Comparison of ENCODE assay signal across 27 mouse cellular contexts in the genomic region with DNA sequence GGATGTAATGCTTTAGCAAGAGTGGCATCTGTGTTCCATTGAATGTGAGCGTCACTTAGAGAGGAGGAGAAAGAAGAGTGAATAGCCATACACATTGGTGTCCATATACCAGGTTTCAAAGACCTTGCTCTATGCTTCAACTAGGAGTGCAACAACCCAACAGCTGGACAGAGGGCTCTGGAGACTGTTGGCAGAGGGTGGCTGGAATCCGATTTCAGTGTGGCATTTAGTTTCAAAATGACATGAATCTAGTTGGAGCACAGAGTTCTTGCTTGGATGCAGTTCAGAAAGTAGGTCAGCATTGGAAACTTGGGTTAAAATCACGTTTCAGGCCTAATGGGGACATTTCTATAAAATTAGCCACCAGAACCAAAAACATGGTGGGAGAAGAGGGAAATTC. TPM values are rescaled to one million over a fixed set of nuclear protein-coding genes. Genes with fewer than 3 reads are reported as not detected.
"Had no signal": no experiment of that assay in that cellular context is flagged by ENCODE, and none has a peak within 500 bp of the region (broad histone marks: within the 10 kb centered on the region; RNA-seq: fewer than 3 reads in every experiment).

No protein-coding gene starts in this region.

- H3K27ac ChIP-seq: heart, embryonic 10.5 days; hindbrain, embryonic 10.5 days; hindbrain, embryonic 13.5 days; hindbrain, embryonic 15.5 days; hindbrain, postnatal 0 days; kidney, embryonic 15.5 days; kidney, postnatal 0 days; limb, embryonic 13.5 days; limb, embryonic 15.5 days; liver, embryonic 12.5 days; liver, embryonic 14.5 days had no signal

- H3K4me3 ChIP-seq: heart, embryonic 10.5 days; heart, embryonic 12.5 days; hindbrain, embryonic 10.5 days; hindbrain, embryonic 13.5 days; hindbrain, embryonic 15.5 days; kidney, embryonic 15.5 days; limb, embryonic 13.5 days; limb, embryonic 15.5 days; liver, embryonic 12.5 days had no signal

- H3K9me3 ChIP-seq: heart, embryonic 10.5 days; heart, embryonic 12.5 days; hindbrain, embryonic 10.5 days; hindbrain, embryonic 13.5 days; hindbrain, embryonic 15.5 days; kidney, embryonic 15.5 days; limb, embryonic 13.5 days; limb, embryonic 15.5 days; liver, embryonic 12.5 days had no signal

- DNase-seq: heart, adult 18-20 months; heart, postnatal 10 days; heart, postnatal 4 days; kidney, adult 11 months; kidney, adult 2 months; kidney, adult 9 months; kidney, postnatal 14 days; kidney, postnatal 36 days; layer of hippocampus, adult 9-11 months; layer of hippocampus, postnatal 36 days; left cerebral cortex, postnatal 4 days had no signal

- H3K4me1 ChIP-seq: hindbrain, embryonic 10.5 days; hindbrain, embryonic 13.5 days; hindbrain, embryonic 15.5 days; kidney, embryonic 15.5 days; limb, embryonic 15.5 days had no signal

- H3K9ac ChIP-seq: heart, embryonic 12.5 days; hindbrain, embryonic 13.5 days; hindbrain, embryonic 15.5 days; kidney, embryonic 15.5 days; limb, embryonic 13.5 days; limb, embryonic 15.5 days; liver, embryonic 12.5 days; liver, embryonic 14.5 days had no signal

- H3K27me3 ChIP-seq: heart, embryonic 12.5 days; hindbrain, embryonic 13.5 days; hindbrain, embryonic 15.5 days; kidney, embryonic 15.5 days; limb, embryonic 13.5 days; limb, embryonic 15.5 days; liver, embryonic 12.5 days had no signal

- H3K4me2 ChIP-seq: heart, embryonic 12.5 days; hindbrain, embryonic 13.5 days; hindbrain, embryonic 15.5 days; kidney, embryonic 15.5 days; limb, embryonic 13.5 days; limb, embryonic 15.5 days; liver, embryonic 12.5 days had no signal

- ATAC-seq: hindbrain, postnatal 0 days; intestine, embryonic 16.5 days; liver, embryonic 12.5 days had no signal

RNA-seq across cellular contexts. Expression of a gene that starts 12.2 kb away (rescaled TPM):
- total RNA-seq: granulocyte monocyte progenitor cell, adult 5-6 weeks; hindbrain, postnatal 0 days; liver, adult 2 months had no signal
- polyA plus RNA-seq: kidney, adult 2 months; large intestine, adult 2 months; liver, adult 2 months had no signal
